ENCODE assay signal across 8 mouse cellular contexts in genomic region chr10:71238240-71238554, GRCm38 (mm10). TPM values are rescaled to one million over a fixed set of nuclear protein-coding genes. Genes with fewer than 3 reads are reported as not detected.
A peak's percentile ranks its signal among the peaks of the same experiment; 100 is the strongest.
DNase-seq lines count a peak whose midpoint lies in the region; ATAC-seq and TF ChIP-seq lines count a peak whose summit lies in the region.

TSS of gene Tfam (minus strand) at chr10:71238280.

- no peak for DNase-seq in kidney, adult 8-10 months
- no peak for DNase-seq in adrenal gland, postnatal 14 days
- DNase-seq in gastrocnemius, postnatal 25 days, result no peak
- DNase-seq in midbrain, embryonic 11.5 days (ENCODE audit: low spot score, missing footprints), result no peak
- no peak for DNase-seq in B cell, adult 2 months
- no peak for DNase-seq in embryo, embryonic 10 days (ENCODE audit: low spot score)

- H3K4me1 ChIP-seq in kidney, embryonic 15.5 days, result peaks cover 17% of the 10 kb centered on the region
- H3K4me1 ChIP-seq in intestine, postnatal 0 days (replicated peaks; ENCODE audit: control insufficient read depth, insufficient read depth, low read length), result no peaks in the 10 kb centered on the region
- peaks cover 5% of the 10 kb centered on the region for H3K4me1 ChIP-seq in midbrain, embryonic 11.5 days (ENCODE audit: control insufficient read depth, insufficient read depth, low read length)

- H3K9me3 ChIP-seq in kidney, embryonic 15.5 days (replicated peaks), result no peaks in the 10 kb centered on the region
- no peaks in the 10 kb centered on the region for H3K9me3 ChIP-seq in intestine, postnatal 0 days (ENCODE audit: control insufficient read depth)
- H3K9me3 ChIP-seq in midbrain, embryonic 11.5 days (ENCODE audit: control insufficient read depth, low read length), result no peaks in the 10 kb centered on the region

- H3K27me3 ChIP-seq in kidney, embryonic 15.5 days, result no peaks in the 10 kb centered on the region
- H3K27me3 ChIP-seq in intestine, postnatal 0 days (replicated peaks; ENCODE audit: control insufficient read depth, insufficient read depth, low read length), result no peaks in the 10 kb centered on the region
- H3K27me3 ChIP-seq in midbrain, embryonic 11.5 days (ENCODE audit: control insufficient read depth, insufficient read depth, low read length), result no peaks in the 10 kb centered on the region

- no peak for TF ChIP-seq CTCF in intestine, postnatal 0 days (IDR thresholded peaks at IDR 0.05; ENCODE audit: low read depth)

- peak within 1 kb of the TSS; percentile 72 for H3K4me2 ChIP-seq in kidney, embryonic 15.5 days
- peak within 1 kb of the TSS; percentile 71 for H3K4me2 ChIP-seq in intestine, postnatal 0 days (replicated peaks; ENCODE audit: low read depth)
- peak within 1 kb of the TSS; percentile 64 for H3K4me2 ChIP-seq in midbrain, embryonic 11.5 days

- peak within 1 kb of the TSS; percentile 95 for H3K9ac ChIP-seq in kidney, embryonic 15.5 days
- H3K9ac ChIP-seq in intestine, postnatal 0 days (ENCODE audit: low read depth, low read length), result peak within 1 kb of the TSS; percentile 68
- H3K9ac ChIP-seq in midbrain, embryonic 11.5 days (ENCODE audit: low read length), result peak within 1 kb of the TSS; percentile 89

- peak within 1 kb of the TSS; percentile 90 for H3K27ac ChIP-seq in kidney, embryonic 15.5 days
- peak within 1 kb of the TSS; percentile 63; the same call in 1 of the 2 replicates for H3K27ac ChIP-seq in intestine, postnatal 0 days (ENCODE audit: low read depth, low read length)
- H3K27ac ChIP-seq in midbrain, embryonic 11.5 days (ENCODE audit: low read depth, low read length), result no peak within 1 kb of the TSS

- ATAC-seq in kidney, embryonic 15.5 days (replicated peaks; ENCODE audit: low FRiP score), result no peak
- no peak for ATAC-seq in intestine, postnatal 0 days
- ATAC-seq in midbrain, embryonic 11.5 days (ENCODE audit: low FRiP score), result no peak

- WGBS in kidney, embryonic 15.5 days, result 4% methylated on average over 7 of the region's 7 CpGs
- 4% methylated on average over 7 of the region's 7 CpGs for WGBS in intestine, postnatal 0 days
- WGBS in midbrain, embryonic 11.5 days, result 6% methylated on average over 7 of the region's 7 CpGs

- H3K4me3 ChIP-seq in kidney, embryonic 15.5 days (replicated peaks), result peak within 1 kb of the TSS; percentile 94
- peak within 1 kb of the TSS; percentile 80 for H3K4me3 ChIP-seq in intestine, postnatal 0 days (ENCODE audit: low read depth, low read length)
- peak within 1 kb of the TSS; percentile 87 for H3K4me3 ChIP-seq in midbrain, embryonic 11.5 days (ENCODE audit: low read depth, low read length)

- H3K36me3 ChIP-seq in kidney, embryonic 15.5 days, result peaks cover 28% of the 10 kb centered on the region
- H3K36me3 ChIP-seq in intestine, postnatal 0 days (ENCODE audit: control insufficient read depth, insufficient read depth), result peaks cover 19% of the 10 kb centered on the region
- H3K36me3 ChIP-seq in midbrain, embryonic 11.5 days (ENCODE audit: control insufficient read depth, insufficient read depth, low read length), result peaks cover 4% of the 10 kb centered on the region

RNA-seq across cellular contexts. Expression of gene Tfam, which starts in this region (rescaled TPM):
- polyA plus RNA-seq in kidney, embryonic 15.5 days (2015; fragmentation: Nextera tagmentation; extraction: Ambion mirVana), result 82.9 and 87.4 TPM in 2 replicates
- 66.3 and 70.1 TPM in 2 replicates for total RNA-seq in adrenal gland, postnatal 14 days (2021)
- total RNA-seq in gastrocnemius, postnatal 25 days (2021), result 10 to 100 TPM; 50.1 to 50.8 TPM
- polyA plus RNA-seq in intestine, postnatal 0 days (2015; fragmentation: Nextera tagmentation; extraction: Ambion mirVana), result 37.2 and 37.7 TPM in 2 replicates
- polyA plus RNA-seq in midbrain, embryonic 11.5 days (2014; fragmentation: Nextera tagmentation; extraction: Ambion mirVana), result 101 and 111 TPM in 2 replicates
